Mouse (Mus musculus): ENCODE measurements at regions not wholly inside any gene's neighbourhood (a gene's known extent, or its start where the extent isn't known, plus 50 kb on each side); places are given as distances from the start of the nearest gene placed in this dataset.
A peak's percentile ranks its signal among the peaks of the same experiment; 100 is the strongest.

DNA sequence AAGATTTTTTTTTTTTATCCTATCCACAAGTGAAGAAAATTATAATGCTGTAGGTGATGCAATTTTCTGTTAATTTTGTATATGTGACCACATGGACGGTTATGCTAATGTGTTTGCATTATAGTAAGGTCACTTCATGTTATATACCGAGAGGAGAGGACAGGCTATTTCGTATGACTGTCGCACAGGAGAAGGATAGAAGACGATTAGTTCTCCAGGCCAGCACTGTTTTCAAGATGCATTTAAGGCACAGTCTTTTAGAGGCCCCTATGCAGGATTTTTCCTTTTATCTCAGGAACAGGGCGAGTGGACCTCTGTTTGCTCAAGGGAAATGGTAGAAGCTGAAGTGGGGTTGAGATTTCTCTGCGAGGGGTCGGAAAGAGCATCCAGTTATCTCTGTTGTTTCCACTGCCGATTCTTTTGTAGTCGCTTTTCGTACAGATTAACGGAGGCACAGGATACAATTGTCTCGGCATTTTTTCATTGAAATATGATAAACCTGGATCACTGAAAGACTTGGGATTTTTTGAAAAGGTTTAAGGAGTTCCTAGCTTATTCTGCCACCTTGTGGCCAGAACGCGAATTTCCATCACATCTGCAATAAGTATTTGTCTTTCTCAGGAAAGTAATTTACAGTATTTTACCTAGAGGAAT lies 92.6 kb upstream of the Robo1 start:
- Histone ChIP-seq H3K4me1 (ENCODE audit: control insufficient read depth in 2 of 2, insufficient read depth in 2 of 2, low read length in 2 of 2, poor library complexity in 1 of 2) (no peaks in the 10 kb centered on the region), H3K4me3 (ENCODE audit: insufficient read depth in 1 of 2, low read depth in 1 of 2, low read length in 2 of 2, poor library complexity in 1 of 2, severe bottlenecking in 1 of 2) (no peak overlapping the region), H3K9ac (ENCODE audit: insufficient read depth, low read depth, low read length, poor library complexity, severe bottlenecking) (no peak overlapping the region), H3K27ac (ENCODE audit: insufficient read depth, low read depth, low read length, poor library complexity, severe bottlenecking) (no peak overlapping the region), H3K9me3 (ENCODE audit: control insufficient read depth, insufficient read depth, low read depth, low read length) (no peaks in the 10 kb centered on the region), H3K36me3 (ENCODE audit: control insufficient read depth, insufficient read depth, low read length, poor library complexity, severe bottlenecking) (no peaks in the 10 kb centered on the region)
- DNase-seq (ENCODE audit: low read depth, low spot score) = peak; percentile 35
- in situ Hi-C loops (cut with MboI; ENCODE audit: low sequenced_read_pairs in 2 of 2, unreplicated experiment in 2 of 2) = loop anchor here in 1 of 2 experiments (25.0 kb wide), 1 partner anchor 953 kb away; no protein-coding TSS in a partner anchor
- TF ChIP-seq ZC3H11A (IDR thresholded peaks at IDR 0.05; ENCODE audit: borderline replicate concordance, low read depth, low read length) (0 out of 2 replicates have a peak, but pooled peaks have one; percentile 22), CHD2 (IDR thresholded peaks at IDR 0.05; ENCODE audit: low read depth, low read length) (no peak)

DNA sequence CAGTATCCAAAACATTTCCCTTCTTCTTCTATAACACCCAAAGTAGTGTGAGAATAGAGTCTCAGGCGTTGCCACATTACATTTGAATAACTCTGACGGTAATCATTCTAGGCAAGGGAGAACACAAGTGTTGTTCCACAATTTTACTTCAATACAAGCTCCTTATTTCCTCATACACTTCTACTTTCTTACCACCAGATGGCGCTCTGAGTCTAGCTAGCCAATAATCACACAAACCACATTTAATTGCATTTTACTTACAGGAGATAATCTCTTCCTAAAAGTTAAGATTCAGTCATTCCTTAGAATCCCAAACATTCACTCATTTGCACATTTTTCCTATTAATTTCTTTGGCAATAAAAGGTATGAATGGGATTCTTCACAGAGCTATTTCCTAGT lies 90.1 kb upstream of the Robo1 start:
- Histone ChIP-seq H3K27ac (ENCODE audit: insufficient read depth, low read depth, low read length, poor library complexity, severe bottlenecking) (no peak overlapping the region), H3K9me3 (ENCODE audit: control insufficient read depth, insufficient read depth, low read depth, low read length) (no peaks in the 10 kb centered on the region), H3K4me3 (ENCODE audit: insufficient read depth in 1 of 2, low read depth in 1 of 2, low read length in 2 of 2, poor library complexity in 1 of 2, severe bottlenecking in 1 of 2) (no peak overlapping the region), H3K36me3 (ENCODE audit: control insufficient read depth, insufficient read depth, low read length, poor library complexity, severe bottlenecking) (no peaks in the 10 kb centered on the region), H3K4me1 (ENCODE audit: control insufficient read depth in 2 of 2, insufficient read depth in 2 of 2, low read length in 2 of 2, poor library complexity in 1 of 2) (no peaks in the 10 kb centered on the region), H3K9ac (ENCODE audit: insufficient read depth, low read depth, low read length, poor library complexity, severe bottlenecking) (no peak overlapping the region)
- TF ChIP-seq ZC3H11A (IDR thresholded peaks at IDR 0.05; ENCODE audit: borderline replicate concordance, low read depth, low read length) (no peak), HCFC1 (IDR thresholded peaks at IDR 0.05; ENCODE audit: borderline replicate concordance, insufficient read depth, low read length) (no peak), MAFK (IDR thresholded peaks at IDR 0.05; ENCODE audit: insufficient read depth, low read depth, low read length) (no peak), CHD2 (IDR thresholded peaks at IDR 0.05; ENCODE audit: low read depth, low read length) (no peak), ZNF384 (IDR thresholded peaks at IDR 0.05; ENCODE audit: low read depth, low read length) (no peak)
- DNase-seq (ENCODE audit: low read depth, low spot score) = peak; percentile 6
- in situ Hi-C loops (cut with MboI; ENCODE audit: low sequenced_read_pairs in 2 of 2, unreplicated experiment in 2 of 2) = loop anchor here in 1 of 2 experiments (25.0 kb wide), 1 partner anchor 956 kb away; no protein-coding TSS in a partner anchor

DNA sequence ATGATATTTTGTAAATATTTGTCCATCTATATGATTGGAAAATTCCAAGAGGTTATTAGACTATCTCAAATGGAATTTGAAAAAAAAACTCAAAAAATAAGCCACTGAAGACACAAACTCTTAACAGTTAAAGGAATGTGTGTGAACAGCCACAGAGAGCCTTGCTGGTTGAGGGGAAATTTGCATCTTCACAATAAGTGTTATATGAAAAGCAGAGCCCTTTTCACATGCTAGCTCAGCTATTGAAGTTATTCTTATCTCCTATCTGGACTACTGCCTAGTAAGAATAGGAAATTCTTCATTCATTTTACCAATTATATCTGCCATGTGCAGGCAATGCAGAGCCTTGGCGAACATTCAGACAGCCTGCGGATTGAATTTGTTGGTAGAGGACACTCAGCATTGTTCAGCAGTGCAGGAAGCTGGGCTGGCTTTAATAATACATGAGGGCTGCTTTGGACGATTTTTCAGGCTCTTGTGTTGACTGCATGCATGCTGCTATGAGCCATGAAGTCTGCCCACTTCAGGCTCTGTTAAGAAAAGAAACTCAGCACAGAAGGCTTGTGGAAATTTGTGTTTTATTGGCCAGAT lies 86.1 kb upstream of the Robo1 start:
- Histone ChIP-seq H3K9me3 (ENCODE audit: control insufficient read depth, insufficient read depth, low read depth, low read length) (no peaks in the 10 kb centered on the region), H3K27ac (ENCODE audit: insufficient read depth, low read depth, low read length, poor library complexity, severe bottlenecking) (no peak overlapping the region), H3K36me3 (ENCODE audit: control insufficient read depth, insufficient read depth, low read length, poor library complexity, severe bottlenecking) (no peaks in the 10 kb centered on the region), H3K4me1 (ENCODE audit: control insufficient read depth in 2 of 2, insufficient read depth in 2 of 2, low read length in 2 of 2, poor library complexity in 1 of 2) (no peaks in the 10 kb centered on the region), H3K4me3 (ENCODE audit: insufficient read depth in 1 of 2, low read depth in 1 of 2, low read length in 2 of 2, poor library complexity in 1 of 2, severe bottlenecking in 1 of 2) (no peak overlapping the region), H3K9ac (ENCODE audit: insufficient read depth, low read depth, low read length, poor library complexity, severe bottlenecking) (no peak overlapping the region)
- in situ Hi-C loops (cut with MboI; ENCODE audit: low sequenced_read_pairs in 2 of 2, unreplicated experiment in 2 of 2) = loop anchor here in 1 of 2 experiments (25.0 kb wide), 1 partner anchor 960 kb away; no protein-coding TSS in a partner anchor
- TF ChIP-seq HCFC1 (IDR thresholded peaks at IDR 0.05; ENCODE audit: borderline replicate concordance, insufficient read depth, low read length) = no peak
- no peak for TF ChIP-seq MAFK (IDR thresholded peaks at IDR 0.05; ENCODE audit: insufficient read depth, low read depth, low read length)
- no peak for TF ChIP-seq CHD2 (IDR thresholded peaks at IDR 0.05; ENCODE audit: low read depth, low read length)
- TF ChIP-seq ZC3H11A (IDR thresholded peaks at IDR 0.05; ENCODE audit: borderline replicate concordance, low read depth, low read length) = no peak
- no peak for TF ChIP-seq ZNF384 (IDR thresholded peaks at IDR 0.05; ENCODE audit: low read depth, low read length)
- DNase-seq (ENCODE audit: low read depth, low spot score) = no peak

DNA sequence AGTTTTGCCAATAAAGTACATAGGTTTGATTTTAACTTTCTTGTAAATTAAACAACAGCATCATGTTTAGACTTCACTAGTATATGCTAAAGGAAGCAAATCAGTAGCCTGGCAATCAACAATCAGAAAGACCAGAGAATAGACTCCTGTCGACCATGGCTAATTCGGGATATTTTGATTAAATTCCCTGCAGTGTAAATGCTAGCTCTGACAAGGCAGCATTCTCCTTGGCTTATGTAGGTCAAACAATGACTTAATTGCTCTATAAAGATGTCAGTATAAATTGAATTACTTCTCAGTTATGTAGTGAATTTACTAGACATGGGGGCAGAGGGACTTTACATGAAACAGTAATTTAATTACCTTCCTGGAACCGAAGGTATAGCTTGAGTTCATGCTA lies 84.2 kb upstream of the Robo1 start:
- Histone ChIP-seq H3K9me3 (ENCODE audit: control insufficient read depth, insufficient read depth, low read depth, low read length) (no peaks in the 10 kb centered on the region), H3K4me3 (ENCODE audit: insufficient read depth in 1 of 2, low read depth in 1 of 2, low read length in 2 of 2, poor library complexity in 1 of 2, severe bottlenecking in 1 of 2) (no peak overlapping the region), H3K27ac (ENCODE audit: insufficient read depth, low read depth, low read length, poor library complexity, severe bottlenecking) (no peak overlapping the region), H3K9ac (ENCODE audit: insufficient read depth, low read depth, low read length, poor library complexity, severe bottlenecking) (no peak overlapping the region), H3K36me3 (ENCODE audit: control insufficient read depth, insufficient read depth, low read length, poor library complexity, severe bottlenecking) (no peaks in the 10 kb centered on the region), H3K4me1 (ENCODE audit: control insufficient read depth in 2 of 2, insufficient read depth in 2 of 2, low read length in 2 of 2, poor library complexity in 1 of 2) (no peaks in the 10 kb centered on the region)
- TF ChIP-seq CHD2 (IDR thresholded peaks at IDR 0.05; ENCODE audit: low read depth, low read length) = no peak
- in situ Hi-C loops (cut with MboI; ENCODE audit: low sequenced_read_pairs in 2 of 2, unreplicated experiment in 2 of 2) = loop anchor here in 1 of 2 experiments (25.0 kb wide), 1 partner anchor 962 kb away; no protein-coding TSS in a partner anchor
- no peak for DNase-seq (ENCODE audit: low read depth, low spot score)

Measured in ES-E14 (cell line).